Mouse (Mus musculus) C2C12 (cell line): ENCODE data around the gene Arhgap33.

Experiments used
- CEBPB ChIP-seq: IDR thresholded peaks from one replicate; pipeline ENCODE4 v1.6.1; 2011; ENCODE audit warnings: low read depth, mild to moderate bottlenecking, control low read depth, moderate library complexity
- CTCF ChIP-seq: IDR thresholded peaks from one replicate; pipeline ENCODE4 v1.5.1; 2011; ENCODE audit not compliant: control insufficient read depth, insufficient read depth, insufficient read length
- MAX ChIP-seq: IDR thresholded peaks from one replicate; pipeline ENCODE4 v1.6.1; 2011; ENCODE audit warnings: mild to moderate bottlenecking, control low read depth

GRCm38 (mm10) chr7:30557901-30558514 lies 23.1 kb upstream of the Arhgap33 start:
- TF ChIP-seq CTCF (no peak), CEBPB (no peak), MAX (no peak)
